Mouse (Mus musculus): ENCODE measurements around the gene Exoc6. TPM values are rescaled to one million over a fixed set of nuclear protein-coding genes. Genes with fewer than 3 reads are reported as not detected.

The Exoc6 gene
- polyA plus RNA-seq, 1 experiment from 2014 or later = 18.9 TPM

DNA sequence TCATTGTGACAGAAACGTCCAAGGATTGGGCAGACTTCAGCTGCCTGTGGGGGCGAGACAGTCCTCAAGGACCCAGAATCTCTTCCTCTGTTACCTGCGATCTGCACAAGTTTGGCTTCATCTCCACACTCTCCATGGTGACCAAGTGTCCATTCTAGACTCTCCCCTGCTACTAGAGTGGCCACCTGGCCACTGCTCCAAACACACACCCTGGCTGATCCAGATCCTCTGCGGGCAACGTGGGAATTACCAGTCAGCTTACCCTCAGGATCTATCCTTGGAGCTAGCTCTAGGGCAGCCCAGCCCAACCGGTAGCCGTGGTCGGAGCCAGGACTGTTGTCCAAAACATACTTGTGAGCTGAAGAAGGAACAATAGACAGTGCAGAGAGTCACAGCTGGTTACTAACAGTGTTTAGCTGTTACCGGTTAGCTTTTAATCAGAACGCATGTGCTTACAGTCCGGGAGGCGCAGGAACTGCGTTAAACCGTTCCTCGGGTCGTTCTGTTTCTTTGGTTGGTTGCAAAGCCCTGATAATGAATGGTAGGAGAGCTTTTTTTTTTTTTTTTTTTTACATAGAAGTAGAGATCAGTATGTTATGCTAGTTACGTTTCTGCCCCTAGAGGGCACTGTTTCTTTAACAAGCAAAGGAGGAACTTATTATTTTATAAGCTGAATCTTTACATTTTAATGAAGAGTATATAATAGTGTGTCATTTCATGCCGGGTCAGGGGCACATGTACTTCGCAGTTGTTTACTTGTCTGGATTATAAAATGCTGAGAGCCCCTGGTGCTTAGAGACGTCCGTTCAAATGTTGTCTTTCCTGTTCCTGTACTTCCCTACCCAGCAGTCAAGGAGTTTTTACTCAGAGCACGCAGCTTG, 52.0 kb downstream of the Exoc6 start:
- Histone ChIP-seq H3K27me3 (replicated peaks) (no peaks in the 10 kb centered on the region), H3K9ac (no peak overlapping the region), H3K4me1 (replicated peaks) (no peaks in the 10 kb centered on the region), H3K27ac (no peak overlapping the region), H3K36me3 (no peaks in the 10 kb centered on the region), H3K4me2 (replicated peaks) (no peak overlapping the region; the same call in 1 of the 2 replicates), H3K9me3 (no peaks in the 10 kb centered on the region), H3K4me3 (replicated peaks) (no peak overlapping the region)
- ATAC-seq = no peak
- 34% methylated on average over 22 of the region's 22 CpGs for WGBS

DNA sequence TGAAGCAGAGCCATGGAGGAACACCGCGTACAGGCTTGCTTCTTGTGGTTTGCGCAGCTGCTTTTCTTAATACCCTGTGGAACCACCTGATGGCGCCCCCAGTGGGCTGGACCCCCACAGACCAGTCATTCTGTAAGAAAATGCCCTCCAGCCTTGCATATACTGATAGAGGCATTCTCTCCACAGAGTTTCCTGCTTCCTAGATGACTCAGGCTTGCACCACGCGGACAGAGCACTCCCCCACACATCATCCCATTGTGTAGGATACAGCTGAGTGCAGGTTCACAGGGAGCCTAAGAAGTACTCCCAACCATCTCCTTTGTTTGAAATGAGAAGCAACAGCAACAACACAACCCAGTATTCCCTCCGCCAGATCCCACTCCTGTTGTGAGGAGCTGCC, 59.8 kb downstream of the Exoc6 start:
- Histone ChIP-seq H3K36me3 (no peaks in the 10 kb centered on the region), H3K27ac (no peak overlapping the region), H3K27me3 (replicated peaks) (no peaks in the 10 kb centered on the region), H3K9me3 (no peaks in the 10 kb centered on the region), H3K9ac (no peak overlapping the region), H3K4me3 (replicated peaks) (no peak overlapping the region), H3K4me2 (replicated peaks) (no peak overlapping the region), H3K4me1 (replicated peaks) (no peaks in the 10 kb centered on the region)
- no peak for ATAC-seq
- 75% methylated on average over 7 of the region's 7 CpGs for WGBS

DNA sequence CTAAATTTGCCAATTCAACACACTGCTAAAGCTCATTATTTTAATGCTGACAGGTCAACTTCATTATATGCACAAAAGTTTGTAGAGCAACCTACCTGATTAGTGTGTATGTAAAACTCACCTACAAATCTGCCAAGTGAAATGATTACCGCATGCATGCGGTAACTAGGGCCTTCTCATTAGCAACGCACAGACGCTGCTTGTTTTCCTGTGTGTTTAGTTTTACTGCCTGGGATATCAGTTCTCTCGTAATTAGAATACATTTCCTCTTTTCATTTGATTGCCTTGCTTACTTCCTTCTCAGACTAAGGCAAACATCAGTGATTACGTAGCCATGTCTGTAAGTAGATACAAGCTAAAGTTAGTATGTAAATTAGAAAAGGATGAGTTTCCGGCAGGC, 62.7 kb downstream of the Exoc6 start:
- Histone ChIP-seq H3K36me3 (no peaks in the 10 kb centered on the region), H3K27ac (no peak overlapping the region), H3K27me3 (replicated peaks) (no peaks in the 10 kb centered on the region), H3K9ac (no peak overlapping the region), H3K4me1 (replicated peaks) (no peaks in the 10 kb centered on the region), H3K4me3 (replicated peaks) (no peak overlapping the region), H3K9me3 (no peaks in the 10 kb centered on the region), H3K4me2 (replicated peaks) (no peak overlapping the region)
- 80% methylated on average over 7 of the region's 7 CpGs for WGBS
- ATAC-seq = no peak

DNA sequence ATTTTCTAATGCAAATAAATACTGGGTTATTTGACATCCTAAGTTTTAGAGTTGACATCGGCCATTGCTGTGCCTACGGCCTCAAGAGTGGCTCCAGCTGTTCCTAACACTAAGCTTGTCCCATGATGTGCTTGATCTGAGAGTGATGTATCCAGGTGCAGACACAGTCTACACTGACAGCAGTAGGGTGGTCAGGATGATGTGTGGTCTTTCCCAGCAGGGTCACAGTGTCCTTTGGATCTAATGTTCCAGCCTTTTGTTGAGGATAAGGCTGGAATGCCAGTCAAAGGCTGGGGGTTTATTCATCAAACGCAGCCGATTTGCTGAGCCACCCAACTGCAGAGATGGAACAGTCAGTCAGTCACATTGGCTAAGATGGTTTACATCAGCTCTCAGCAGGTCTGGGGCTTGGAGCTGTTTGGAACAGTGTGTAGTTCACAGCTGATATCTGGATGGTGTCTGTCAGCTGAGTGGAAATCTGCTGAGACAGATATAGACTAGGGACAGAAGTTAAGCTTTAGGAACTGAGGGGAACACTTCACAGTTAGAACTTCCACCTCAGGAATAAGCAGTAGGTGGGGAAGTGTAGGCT, 64.9 kb downstream of the Exoc6 start:
- H3K36me3 ChIP-seq = no peaks in the 10 kb centered on the region
- no peak overlapping the region for H3K4me3 ChIP-seq (replicated peaks)
- no peaks in the 10 kb centered on the region for H3K27me3 ChIP-seq (replicated peaks)
- H3K4me2 ChIP-seq (replicated peaks) = no peak overlapping the region
- no peak overlapping the region for H3K27ac ChIP-seq
- no peaks in the 10 kb centered on the region for H3K4me1 ChIP-seq (replicated peaks)
- no peak overlapping the region for H3K9ac ChIP-seq
- 89% methylated on average over 4 of the region's 4 CpGs for WGBS
- no peaks in the 10 kb centered on the region for H3K9me3 ChIP-seq
- ATAC-seq = no peak

DNA sequence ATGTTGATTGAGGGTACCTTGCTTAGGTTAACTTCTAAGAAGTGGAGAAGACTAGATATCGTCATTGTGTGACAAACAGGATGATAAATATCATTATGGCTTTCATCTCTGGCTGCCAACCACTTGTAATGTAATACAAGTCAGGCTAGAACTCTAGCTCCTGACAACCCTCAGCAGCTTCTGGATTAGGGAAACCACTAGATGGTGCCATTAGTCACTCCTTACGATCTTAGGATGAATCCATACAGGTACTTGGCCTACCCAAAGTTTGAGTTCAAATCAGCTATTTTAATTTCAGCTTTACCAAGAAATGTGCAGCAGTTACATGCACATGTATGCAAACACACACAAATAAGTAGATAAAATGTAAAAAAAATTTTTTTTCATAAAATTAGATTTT, 97.8 kb downstream of the Exoc6 start:
- no peaks in the 10 kb centered on the region for H3K36me3 ChIP-seq
- H3K4me3 ChIP-seq (replicated peaks) = no peak overlapping the region
- no peak overlapping the region for H3K9ac ChIP-seq
- no peaks in the 10 kb centered on the region for H3K27me3 ChIP-seq (replicated peaks)
- H3K27ac ChIP-seq = no peak overlapping the region
- no peak for ATAC-seq
- H3K4me1 ChIP-seq (replicated peaks) = no peaks in the 10 kb centered on the region
- WGBS = 34% methylated on average over 2 of the region's 2 CpGs
- H3K9me3 ChIP-seq = no peaks in the 10 kb centered on the region
- H3K4me2 ChIP-seq (replicated peaks) = no peak overlapping the region

DNA sequence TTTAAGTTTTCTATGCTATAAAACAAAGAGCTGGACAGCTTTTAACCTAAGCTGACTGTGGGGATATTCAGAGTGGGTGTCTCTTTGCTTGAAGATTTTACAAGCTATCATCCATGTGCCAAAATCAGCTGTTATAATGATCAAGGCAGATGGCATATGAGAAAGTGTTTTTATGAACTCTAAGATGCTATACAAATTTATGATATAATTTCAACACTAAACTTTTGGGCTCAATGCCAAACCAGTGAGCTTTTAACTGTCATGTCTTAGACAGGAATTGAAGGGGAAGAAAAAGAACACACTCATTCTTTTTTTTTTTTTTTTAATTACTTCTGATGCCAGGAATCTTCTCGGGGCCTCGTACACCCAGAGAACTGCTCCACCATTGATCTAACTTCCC, 100.3 kb downstream of the Exoc6 start:
- no peak overlapping the region for H3K27ac ChIP-seq
- no peak overlapping the region for H3K4me3 ChIP-seq (replicated peaks)
- no peak overlapping the region for H3K9ac ChIP-seq
- H3K9me3 ChIP-seq = no peaks in the 10 kb centered on the region
- no peak for ATAC-seq
- H3K36me3 ChIP-seq = no peaks in the 10 kb centered on the region
- H3K4me1 ChIP-seq (replicated peaks) = no peaks in the 10 kb centered on the region
- no peak overlapping the region for H3K4me2 ChIP-seq (replicated peaks)
- no peaks in the 10 kb centered on the region for H3K27me3 ChIP-seq (replicated peaks)
- whole genome bisulfite sequencing = 57% methylated on average over 2 of the region's 2 CpGs

DNA sequence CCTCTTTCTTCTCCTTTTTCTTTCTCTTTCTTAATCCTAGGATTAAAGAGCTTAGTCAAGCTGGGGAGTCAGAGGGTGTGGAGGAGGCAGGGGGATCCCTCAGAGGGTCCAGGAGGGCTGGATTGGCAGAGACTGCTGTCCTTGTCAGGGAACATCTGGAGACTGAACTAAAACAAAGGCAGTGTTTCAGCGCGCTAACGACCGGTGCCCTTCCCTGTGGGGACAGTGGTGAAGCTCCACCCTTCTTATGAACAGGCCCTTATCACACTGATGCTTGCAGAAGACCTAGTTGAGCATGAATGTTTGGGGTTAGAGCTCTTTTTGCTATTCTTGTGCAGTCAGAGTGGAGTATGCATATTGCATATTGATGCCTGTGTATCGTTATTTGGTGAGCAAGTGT, 103.8 kb downstream of the Exoc6 start:
- Histone ChIP-seq H3K9ac (no peak overlapping the region), H3K27ac (no peak overlapping the region), H3K4me1 (replicated peaks) (no peaks in the 10 kb centered on the region), H3K4me3 (replicated peaks) (no peak overlapping the region), H3K27me3 (replicated peaks) (no peaks in the 10 kb centered on the region), H3K4me2 (replicated peaks) (no peak overlapping the region), H3K9me3 (no peaks in the 10 kb centered on the region), H3K36me3 (no peaks in the 10 kb centered on the region)
- no peak for ATAC-seq
- 51% methylated on average over 5 of the region's 5 CpGs for WGBS

DNA sequence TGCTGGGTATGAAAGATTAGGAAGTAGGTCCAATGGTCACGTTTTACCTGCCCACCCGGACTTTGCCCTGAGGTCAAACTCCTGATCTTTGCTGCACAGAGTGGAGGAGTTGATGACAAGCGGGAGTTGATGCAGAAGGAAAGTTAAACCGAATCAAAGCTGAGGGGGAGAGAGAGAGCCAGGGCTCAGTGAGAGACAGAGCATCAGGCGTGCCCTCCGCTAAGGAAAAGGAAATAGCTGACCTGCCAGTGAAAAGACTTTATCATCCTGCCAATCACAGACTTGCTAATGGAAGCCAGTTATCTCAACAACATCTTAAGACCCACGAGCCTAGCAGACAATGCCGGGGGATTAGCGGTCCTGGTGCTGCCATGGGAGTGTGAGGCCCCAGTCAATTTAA, 106.2 kb downstream of the Exoc6 start:
- no peak; the same call in 1 of the 2 replicates for ATAC-seq
- Histone ChIP-seq H3K4me3 (replicated peaks) (no peak overlapping the region), H3K9ac (no peak overlapping the region), H3K4me2 (replicated peaks) (no peak overlapping the region), H3K27me3 (replicated peaks) (no peaks in the 10 kb centered on the region), H3K27ac (no peak overlapping the region), H3K4me1 (replicated peaks) (no peaks in the 10 kb centered on the region), H3K36me3 (no peaks in the 10 kb centered on the region), H3K9me3 (no peaks in the 10 kb centered on the region)
- whole genome bisulfite sequencing = 28% methylated on average over 9 of the region's 9 CpGs

DNA sequence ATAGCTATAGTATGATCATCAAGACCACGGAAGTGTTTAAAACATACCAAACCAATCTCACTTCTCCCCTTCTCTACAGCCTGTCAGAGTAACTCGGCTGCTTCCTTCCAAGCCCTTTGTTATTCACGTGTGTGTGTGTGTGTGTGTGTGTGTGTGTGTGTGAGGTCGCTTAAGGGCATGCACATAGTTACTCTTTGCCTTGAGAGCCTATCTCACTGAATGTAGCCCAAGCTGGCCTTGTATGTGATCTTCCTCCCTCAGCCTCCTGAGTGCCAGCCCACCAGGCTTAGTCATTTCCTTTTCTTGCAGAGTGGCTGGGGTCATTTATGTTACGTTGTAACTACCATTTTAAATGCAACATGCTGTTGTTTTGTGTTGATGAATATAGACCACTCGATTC, 115.0 kb downstream of the Exoc6 start:
- ATAC-seq = no peak
- H3K4me1 ChIP-seq (replicated peaks) = no peaks in the 10 kb centered on the region
- H3K27ac ChIP-seq = no peak overlapping the region
- H3K4me2 ChIP-seq (replicated peaks) = no peak overlapping the region
- no peaks in the 10 kb centered on the region for H3K9me3 ChIP-seq
- no peaks in the 10 kb centered on the region for H3K36me3 ChIP-seq
- 74% methylated on average over 6 of the region's 6 CpGs for WGBS
- H3K27me3 ChIP-seq (replicated peaks) = no peaks in the 10 kb centered on the region
- H3K9ac ChIP-seq = no peak overlapping the region
- no peak overlapping the region for H3K4me3 ChIP-seq (replicated peaks)

DNA sequence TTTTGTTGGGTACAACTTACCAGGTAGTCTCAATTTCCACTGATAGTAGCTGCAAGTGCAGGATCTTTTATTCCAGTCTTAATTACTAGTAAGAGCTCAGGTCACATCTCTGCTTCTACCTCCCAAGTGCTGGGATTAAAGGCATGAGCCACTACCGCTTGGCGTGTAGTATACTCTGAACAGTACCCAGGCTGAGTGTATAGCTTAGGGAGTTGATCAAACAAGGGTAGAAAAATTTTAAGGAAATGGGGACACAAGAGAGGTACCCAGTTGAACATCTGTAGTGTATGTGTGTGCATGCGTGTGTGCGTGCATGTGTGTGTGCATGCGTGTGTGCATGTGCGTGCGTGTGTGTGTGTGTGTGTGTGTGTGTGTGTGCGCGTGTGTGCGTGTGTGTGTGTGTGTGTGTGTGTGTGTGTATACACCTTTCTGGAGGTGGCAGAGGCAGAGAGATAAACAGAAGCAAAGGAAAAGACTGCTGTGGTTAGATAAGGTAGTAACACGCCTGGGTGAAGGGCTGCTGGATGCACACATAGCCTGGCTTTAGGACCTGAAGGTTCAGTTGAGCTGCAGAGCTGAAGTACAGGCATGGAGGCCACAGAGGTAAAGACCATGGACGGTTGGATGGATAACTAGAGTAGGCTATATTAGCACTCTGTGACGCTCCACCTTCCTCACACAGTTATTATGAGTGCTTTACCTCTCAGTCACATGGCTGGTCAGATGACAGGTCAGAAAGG, 117.8 kb downstream of the Exoc6 start:
- Histone ChIP-seq H3K9ac (no peak overlapping the region), H3K27me3 (replicated peaks) (no peaks in the 10 kb centered on the region), H3K9me3 (no peaks in the 10 kb centered on the region), H3K4me2 (replicated peaks) (no peak overlapping the region), H3K36me3 (no peaks in the 10 kb centered on the region), H3K4me3 (replicated peaks) (no peak overlapping the region), H3K27ac (no peak overlapping the region), H3K4me1 (replicated peaks) (no peaks in the 10 kb centered on the region)
- WGBS = 72% methylated on average over 13 of the region's 13 CpGs
- ATAC-seq = no peak; the same call in 1 of the 2 replicates

DNA sequence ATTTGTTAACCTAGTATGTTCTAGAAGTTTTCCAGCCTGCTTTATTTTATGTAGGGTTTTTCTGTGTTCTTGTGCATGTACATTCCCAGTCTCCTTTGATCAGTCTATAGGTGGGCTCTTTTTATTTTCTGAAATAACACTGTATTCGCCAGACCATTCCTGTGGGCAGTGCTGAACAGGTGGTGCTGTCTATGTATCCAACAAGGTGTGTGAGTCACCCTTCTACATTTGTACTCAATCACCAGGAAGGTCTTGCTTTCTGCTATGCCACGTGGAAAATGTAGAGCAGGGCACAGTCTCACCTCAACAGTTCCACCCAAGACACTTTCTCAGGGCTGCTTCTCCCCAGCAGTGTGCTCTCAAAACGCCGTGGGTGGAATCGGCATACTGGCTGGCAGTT, 118.4 kb downstream of the Exoc6 start:
- no peak overlapping the region for H3K27ac ChIP-seq
- no peaks in the 10 kb centered on the region for H3K9me3 ChIP-seq
- no peak overlapping the region for H3K4me3 ChIP-seq (replicated peaks)
- H3K9ac ChIP-seq = no peak overlapping the region
- no peak for ATAC-seq
- 90% methylated on average over 5 of the region's 5 CpGs for WGBS
- H3K4me2 ChIP-seq (replicated peaks) = no peak overlapping the region
- H3K4me1 ChIP-seq (replicated peaks) = no peaks in the 10 kb centered on the region
- H3K27me3 ChIP-seq (replicated peaks) = no peaks in the 10 kb centered on the region
- H3K36me3 ChIP-seq = no peaks in the 10 kb centered on the region

DNA sequence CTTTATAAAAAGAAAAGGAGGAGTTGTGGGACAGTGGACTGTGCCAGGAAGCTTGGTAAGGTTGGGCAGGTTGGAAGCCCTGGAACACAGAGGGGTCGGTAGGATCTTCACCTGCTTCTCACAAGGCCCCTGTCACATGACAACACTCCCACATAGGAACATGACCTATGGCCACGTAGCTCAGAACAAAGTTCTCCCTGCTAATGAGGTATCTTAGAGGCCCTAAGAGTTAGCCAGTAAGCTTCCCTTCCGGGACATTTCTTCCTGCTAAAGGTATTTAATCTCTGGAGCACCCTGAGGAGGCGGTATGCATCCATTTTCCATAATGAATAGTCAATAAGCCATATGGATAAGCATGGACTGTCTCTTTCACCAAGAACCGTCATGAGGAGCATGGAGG, 119.3 kb downstream of the Exoc6 start:
- peak; percentile 36; the same call in 1 of the 2 replicates for ATAC-seq
- Histone ChIP-seq H3K4me1 (replicated peaks) (no peaks in the 10 kb centered on the region), H3K27me3 (replicated peaks) (no peaks in the 10 kb centered on the region), H3K9me3 (no peaks in the 10 kb centered on the region), H3K4me3 (replicated peaks) (no peak overlapping the region), H3K9ac (no peak overlapping the region), H3K27ac (no peak overlapping the region), H3K36me3 (no peaks in the 10 kb centered on the region), H3K4me2 (replicated peaks) (no peak overlapping the region)
- 85% methylated on average over 5 of the region's 5 CpGs for WGBS
